Mouse (Mus musculus): ENCODE results near the gene Megf11.

Gene Megf11

DNA sequence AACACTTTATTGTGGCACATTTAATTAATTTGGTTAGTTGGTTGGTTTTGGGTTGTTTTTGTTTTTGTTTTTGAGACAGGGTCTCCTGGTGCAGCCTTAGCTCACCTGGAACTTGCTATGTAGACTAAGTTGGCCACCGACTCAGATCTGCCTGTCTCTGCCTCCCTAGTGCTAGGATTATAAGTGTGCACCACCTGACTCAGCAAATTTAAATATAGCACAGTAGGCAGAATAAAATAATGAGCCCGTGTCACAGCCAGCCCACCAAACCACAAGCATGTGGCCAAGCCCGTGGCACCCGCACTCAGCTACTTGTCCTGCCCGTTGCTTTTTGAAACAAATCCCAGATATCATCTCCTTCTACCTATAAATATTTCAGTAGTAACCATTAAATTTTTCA is 367.1 kb downstream of the Megf11 start:
- no peak for DNase-seq (ENCODE audit: low spot score in 2 of 2)

DNA sequence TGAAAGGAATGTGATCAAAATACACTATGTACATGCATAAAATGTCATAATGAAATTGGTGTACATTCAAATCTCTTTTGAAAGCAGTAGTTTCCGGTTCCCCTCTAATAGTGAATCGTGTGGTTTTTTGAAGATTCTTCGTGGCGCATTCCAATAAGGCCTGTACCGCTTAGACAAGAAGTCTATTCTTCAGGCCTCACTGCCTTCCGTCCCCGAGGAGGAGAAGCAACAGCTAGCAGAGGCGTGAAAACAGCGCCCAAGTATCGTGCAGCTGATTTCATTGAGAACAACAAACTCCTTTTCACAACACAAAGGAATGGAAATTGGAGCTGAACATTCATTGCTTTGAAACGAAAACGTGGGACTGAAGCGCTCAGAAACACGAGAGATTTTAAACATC is 372.6 kb downstream of the Megf11 start:
- DNase-seq (ENCODE audit: low spot score in 2 of 2), result peak in 1 of 2 experiments; percentile 8
